Mouse (Mus musculus) ES-Bruce4 (cell line): Measurements from ENCODE around the gene Cys1. TPM values are rescaled to one million over a fixed set of nuclear protein-coding genes. Genes with fewer than 3 reads are reported as not detected.

Source experiments
- H3K27ac ChIP-seq: 2 replicates; pipeline ENCODE4 v1.5.1; 2012; ENCODE audit warnings: low read length, inconsistent platforms; ENCODE audit not compliant: insufficient read depth
- H3K27me3 ChIP-seq: 2 replicates; pipeline ENCODE4 v1.6.1; 2012; ENCODE audit warnings: mild to moderate bottlenecking, low read length, inconsistent platforms; ENCODE audit not compliant: control insufficient read depth, poor library complexity, insufficient read depth, severe bottlenecking
- H3K36me3 ChIP-seq: 2 replicates; pipeline ENCODE4 v1.6.1; 2012; ENCODE audit warnings: inconsistent platforms, mild to moderate bottlenecking, low read length, moderate library complexity; ENCODE audit not compliant: control insufficient read depth, poor library complexity, insufficient read depth, severe bottlenecking
- H3K4me1 ChIP-seq: one replicate; pipeline ENCODE4 v1.8.1; 2011; ENCODE audit warnings: low read length; ENCODE audit not compliant: control insufficient read depth, insufficient read depth
- H3K4me3 ChIP-seq: 2 replicates; pipeline ENCODE4 v1.5.1; 2011; ENCODE audit warnings: low read depth, mild to moderate bottlenecking, low read length
- H3K9ac ChIP-seq: 2 replicates; pipeline ENCODE4 v1.6.1; 2012; ENCODE audit warnings: low read depth, mild to moderate bottlenecking, inconsistent platforms; ENCODE audit not compliant: poor library complexity, severe bottlenecking
- H3K9me3 ChIP-seq: replicated peaks from 2 replicates; pipeline ENCODE4 v1.6.1; 2012; ENCODE audit warnings: mild to moderate bottlenecking, low read length, inconsistent platforms; ENCODE audit not compliant: control insufficient read depth, poor library complexity, insufficient read depth, severe bottlenecking
- CTCF ChIP-seq: IDR thresholded peaks from one replicate; pipeline ENCODE4 v1.8.1; 2011; ENCODE audit warnings: low read depth, low read length
- EP300 ChIP-seq: IDR thresholded peaks from 2 replicates; pipeline ENCODE4 v1.6.1; 2011; ENCODE audit warnings: low read depth, low read length; ENCODE audit not compliant: insufficient read depth
- POLR2A ChIP-seq: IDR thresholded peaks from one replicate; pipeline ENCODE4 v1.8.1; 2011; ENCODE audit warnings: low read length; ENCODE audit not compliant: insufficient read depth
- polyA plus RNA-seq: library from polyadenylated mRNA; stranded (reverse); fragments of >200 nt; gene quantifications from 2 replicates; pipeline ENCODE4 v1.2.4, GENCODE M21; 2011; ENCODE audit warnings: low read depth; ENCODE audit not compliant: missing spikeins, insufficient read depth, insufficient read length

Gene Cys1
- polyA plus RNA-seq, 1 experiment = not detected

DNA sequence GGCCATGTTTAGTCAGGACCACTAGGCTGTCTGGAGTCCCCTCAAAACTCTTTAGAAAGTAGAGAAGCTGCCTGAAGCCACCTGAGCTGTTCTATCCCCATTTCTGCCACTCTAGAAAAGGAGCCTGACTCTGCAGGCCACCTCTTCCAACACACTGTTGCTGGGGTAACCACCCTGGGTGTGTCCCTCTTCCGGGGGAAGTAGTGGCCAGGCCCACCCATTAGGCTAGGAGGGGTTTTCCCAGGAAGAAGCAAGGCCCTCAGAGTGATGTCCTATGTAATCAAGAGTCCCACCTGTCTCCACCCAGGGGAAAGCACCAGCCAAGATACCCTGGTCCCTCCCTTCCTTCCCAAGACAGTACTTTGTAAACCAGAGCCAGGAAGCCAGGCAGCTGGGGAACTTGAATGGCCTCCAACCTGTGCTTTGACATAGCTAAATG, 47.8 kb downstream of the Cys1 start:
- H3K4me1 ChIP-seq = no peaks in the 10 kb centered on the region
- TF ChIP-seq EP300 (no peak), POLR2A (no peak), CTCF (no peak)
- no peak overlapping the region for H3K4me3 ChIP-seq
- H3K27me3 ChIP-seq = no peaks in the 10 kb centered on the region
- no peak overlapping the region for H3K9ac ChIP-seq
- no peak overlapping the region for H3K27ac ChIP-seq
- H3K36me3 ChIP-seq = no peaks in the 10 kb centered on the region
- H3K9me3 ChIP-seq = no peaks in the 10 kb centered on the region

DNA sequence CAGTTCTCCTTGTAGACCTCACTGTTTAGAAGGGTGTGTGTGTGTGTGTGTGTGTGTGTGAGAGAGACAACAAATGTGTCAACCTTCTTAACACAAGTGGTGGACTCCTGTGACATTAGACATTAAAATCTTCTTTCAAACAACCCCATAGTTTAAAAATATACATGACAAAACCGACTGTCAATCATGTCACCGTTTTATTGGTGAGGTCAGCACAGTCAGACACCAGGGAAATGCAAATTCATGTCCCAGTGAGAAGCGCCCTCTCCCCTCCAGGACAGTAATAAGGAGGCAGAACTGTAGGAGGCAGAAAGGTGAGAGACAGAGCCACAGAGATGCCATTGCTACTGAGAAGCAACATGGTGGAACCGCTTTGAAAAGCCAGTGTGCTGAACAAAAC, 49.2 kb downstream of the Cys1 start:
- no peak for TF ChIP-seq CTCF
- no peak for TF ChIP-seq EP300
- no peak for TF ChIP-seq POLR2A
- no peaks in the 10 kb centered on the region for H3K9me3 ChIP-seq
- H3K36me3 ChIP-seq = no peaks in the 10 kb centered on the region
- H3K27ac ChIP-seq = no peak overlapping the region
- no peaks in the 10 kb centered on the region for H3K4me1 ChIP-seq
- no peak overlapping the region for H3K9ac ChIP-seq
- no peaks in the 10 kb centered on the region for H3K27me3 ChIP-seq
- no peak overlapping the region for H3K4me3 ChIP-seq

DNA sequence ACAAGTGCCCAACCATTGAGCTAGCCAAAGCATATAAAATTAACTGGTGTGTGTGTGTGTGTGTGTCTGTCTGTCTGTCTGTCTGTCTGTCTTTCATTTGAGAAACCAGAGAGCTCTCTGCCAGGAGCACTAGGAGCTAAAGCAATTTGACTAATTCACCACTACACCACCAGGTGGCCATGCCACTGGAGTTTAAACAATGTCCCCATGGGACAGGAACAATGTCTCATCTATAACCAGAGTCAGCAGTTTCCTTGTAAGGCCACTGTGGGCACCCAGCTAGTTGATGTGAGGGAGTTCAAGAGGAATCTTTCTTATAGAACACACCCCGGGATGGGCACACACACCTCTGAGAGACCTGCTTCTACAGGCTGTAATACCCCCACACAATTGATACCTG, 51.4 kb downstream of the Cys1 start:
- no peak for TF ChIP-seq POLR2A
- TF ChIP-seq EP300 = no peak
- TF ChIP-seq CTCF = no peak
- H3K4me1 ChIP-seq = no peaks in the 10 kb centered on the region
- no peak overlapping the region for H3K4me3 ChIP-seq
- H3K27ac ChIP-seq = no peak overlapping the region
- no peaks in the 10 kb centered on the region for H3K9me3 ChIP-seq
- no peak overlapping the region for H3K9ac ChIP-seq
- H3K27me3 ChIP-seq = no peaks in the 10 kb centered on the region
- no peaks in the 10 kb centered on the region for H3K36me3 ChIP-seq

DNA sequence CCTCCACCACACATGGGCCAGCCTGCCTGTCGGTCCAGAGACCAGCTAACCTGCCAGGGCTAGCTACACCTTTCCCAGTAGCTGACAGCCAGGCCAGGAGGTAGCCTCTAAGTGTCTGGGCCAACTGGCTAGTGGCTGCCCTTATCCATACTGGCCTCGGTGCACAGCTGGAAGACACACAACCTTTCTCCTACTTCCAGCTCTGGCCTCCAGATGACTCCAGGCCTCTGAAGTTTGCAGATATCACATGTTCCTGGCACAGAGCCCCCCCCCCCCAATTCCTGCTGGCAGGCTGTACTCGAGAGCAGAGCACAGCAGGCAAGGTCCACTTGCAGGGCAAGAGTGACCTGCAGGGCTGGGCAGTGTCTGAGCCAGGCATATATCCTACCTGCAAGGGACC, 54.4 kb downstream of the Cys1 start:
- no peaks in the 10 kb centered on the region for H3K9me3 ChIP-seq
- no peak for TF ChIP-seq CTCF
- no peak for TF ChIP-seq EP300
- no peak for TF ChIP-seq POLR2A
- H3K4me1 ChIP-seq = no peaks in the 10 kb centered on the region
- no peak overlapping the region for H3K4me3 ChIP-seq
- no peaks in the 10 kb centered on the region for H3K36me3 ChIP-seq
- H3K27me3 ChIP-seq = no peaks in the 10 kb centered on the region
- H3K27ac ChIP-seq = no peak overlapping the region
- H3K9ac ChIP-seq = no peak overlapping the region

DNA sequence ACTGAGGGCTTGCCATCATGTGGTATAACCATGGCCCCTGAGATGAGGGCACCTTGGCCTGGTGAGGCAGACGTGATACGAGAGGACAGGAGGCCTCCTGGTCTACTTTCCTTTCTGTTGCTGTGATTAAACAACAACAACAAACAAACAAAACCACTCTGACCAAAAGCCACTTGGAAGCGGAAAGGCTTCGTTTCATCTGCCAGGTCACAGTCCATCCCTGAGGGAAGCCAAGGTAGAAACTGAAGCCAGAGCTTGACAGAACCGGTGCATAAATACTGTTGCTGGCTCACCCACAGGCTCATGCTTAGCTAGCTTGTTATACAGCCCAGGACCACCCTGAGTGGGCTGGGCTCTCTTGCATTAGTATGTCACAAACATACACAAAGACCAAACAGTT, 55.2 kb downstream of the Cys1 start:
- no peaks in the 10 kb centered on the region for H3K4me1 ChIP-seq
- no peaks in the 10 kb centered on the region for H3K9me3 ChIP-seq
- no peak overlapping the region for H3K4me3 ChIP-seq
- TF ChIP-seq POLR2A = no peak
- no peak for TF ChIP-seq EP300
- no peak for TF ChIP-seq CTCF
- H3K27ac ChIP-seq = no peak overlapping the region
- no peaks in the 10 kb centered on the region for H3K36me3 ChIP-seq
- no peaks in the 10 kb centered on the region for H3K27me3 ChIP-seq
- H3K9ac ChIP-seq = no peak overlapping the region

DNA sequence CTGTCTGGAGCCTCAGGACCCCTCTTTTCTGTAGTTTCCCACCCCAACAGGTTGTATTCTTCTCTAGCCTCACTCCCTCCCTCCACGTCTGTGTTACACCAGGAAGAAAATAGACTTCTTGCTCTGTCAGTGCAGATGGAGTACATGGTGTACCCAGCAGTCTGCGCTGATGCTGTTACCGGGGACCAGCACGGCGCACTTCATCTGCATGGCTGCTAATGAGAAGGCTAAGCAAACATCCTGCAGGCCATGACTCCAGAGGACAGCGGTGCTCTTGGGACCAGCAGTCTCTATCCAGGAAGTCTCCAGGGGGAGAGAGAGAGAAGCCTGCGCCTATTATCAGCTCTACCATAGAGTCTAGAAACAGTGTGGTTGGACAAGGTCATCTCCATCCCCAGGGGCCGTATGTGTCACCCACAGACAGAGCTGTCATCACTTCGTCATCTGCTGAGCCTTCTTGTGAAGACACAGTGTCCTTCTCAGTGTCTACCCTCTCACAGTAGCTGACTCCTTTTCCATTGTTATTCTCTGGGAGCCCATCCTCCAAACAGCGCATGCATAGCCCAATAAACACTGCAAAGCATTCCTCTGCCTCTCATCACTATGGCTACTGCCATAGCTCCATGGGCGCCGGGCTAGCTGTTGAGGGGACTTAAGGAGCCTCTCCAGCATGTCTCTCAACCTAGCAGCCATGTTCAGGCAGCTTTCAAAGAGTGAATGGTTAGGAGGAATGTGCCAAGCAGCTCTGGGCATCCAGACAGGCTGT, 57.9 kb downstream of the Cys1 start:
- H3K4me1 ChIP-seq = no peaks in the 10 kb centered on the region
- no peaks in the 10 kb centered on the region for H3K9me3 ChIP-seq
- no peak overlapping the region for H3K27ac ChIP-seq
- TF ChIP-seq EP300 = no peak
- TF ChIP-seq POLR2A = no peak
- TF ChIP-seq CTCF = no peak
- no peaks in the 10 kb centered on the region for H3K27me3 ChIP-seq
- no peak overlapping the region for H3K9ac ChIP-seq
- no peak overlapping the region for H3K4me3 ChIP-seq
- H3K36me3 ChIP-seq = no peaks in the 10 kb centered on the region
